Mouse (Mus musculus): ENCODE measurements around the gene Esrrg. TPM values are rescaled to one million over a fixed set of nuclear protein-coding genes. Genes with fewer than 3 reads are reported as not detected.

Gene Esrrg
- total and polyA plus RNA-seq, 3 experiments: 0.05 TPM; not detected in 2

GRCm38 (mm10) chr1:187799300-187799699 is 190.7 kb downstream of the Esrrg start:
- H3K4me3 ChIP-seq (ENCODE audit: low read depth, low read length): no peak overlapping the region
- H3K36me3 ChIP-seq (replicated peaks): no peaks in the 10 kb centered on the region
- ATAC-seq (ENCODE audit: extremely low read depth, insufficient number of reproducible peaks, low FRiP score, poor library complexity, severe bottlenecking): no peak
- TF ChIP-seq TAL1 (conservative IDR thresholded peaks at IDR 0.05; ENCODE audit: low read depth, low read length) (no peak), GATA1 (IDR thresholded peaks at IDR 0.05; ENCODE audit: borderline replicate concordance, low read length) (no peak), POLR2AphosphoS5 (IDR thresholded peaks at IDR 0.05; ENCODE audit: insufficient replicate concordance, low read depth, low read length) (no peak), CTCF (IDR thresholded peaks at IDR 0.05; ENCODE audit: low read depth, low read length) (no peak), GATA2 (IDR thresholded peaks at IDR 0.05; ENCODE audit: borderline replicate concordance, low read depth, low read length) (no peak)
- no peak for DNase-seq (ENCODE audit: low spot score)
- peaks cover 63% of the 10 kb centered on the region for H3K9me3 ChIP-seq (replicated peaks)
- no peaks in the 10 kb centered on the region for H3K4me1 ChIP-seq (ENCODE audit: insufficient read depth, low read depth, low read length)
- H3K27me3 ChIP-seq (ENCODE audit: insufficient read depth, low read length): no peaks in the 10 kb centered on the region

- Histone ChIP-seq H3K4me3 (ENCODE audit: low read depth, low read length) (no peak overlapping the region), H3K27me3 (ENCODE audit: insufficient read depth, low read length) (no peaks in the 10 kb centered on the region), H3K9me3 (replicated peaks) (peaks cover 62% of the 10 kb centered on the region), H3K36me3 (replicated peaks) (no peaks in the 10 kb centered on the region), H3K4me1 (ENCODE audit: insufficient read depth, low read depth, low read length) (no peaks in the 10 kb centered on the region)
- ATAC-seq (ENCODE audit: extremely low read depth, insufficient number of reproducible peaks, low FRiP score, poor library complexity, severe bottlenecking) (no peak), DNase-seq (ENCODE audit: low spot score) (no peak)
- TF ChIP-seq GATA2 (IDR thresholded peaks at IDR 0.05; ENCODE audit: borderline replicate concordance, low read depth, low read length): no peak
- no peak for TF ChIP-seq POLR2AphosphoS5 (IDR thresholded peaks at IDR 0.05; ENCODE audit: insufficient replicate concordance, low read depth, low read length)
- no peak for TF ChIP-seq CTCF (IDR thresholded peaks at IDR 0.05; ENCODE audit: low read depth, low read length)
- TF ChIP-seq GATA1 (IDR thresholded peaks at IDR 0.05; ENCODE audit: borderline replicate concordance, low read length): no peak
- TF ChIP-seq TAL1 (conservative IDR thresholded peaks at IDR 0.05; ENCODE audit: low read depth, low read length): no peak
Observed at GRCm38 (mm10) chr1:187800761-187801160, 192.2 kb downstream of the Esrrg start.

GRCm38 (mm10) chr1:187803566-187803965 is 195.0 kb downstream of the Esrrg start:
- DNase-seq (ENCODE audit: low spot score) (no peak), ATAC-seq (ENCODE audit: extremely low read depth, insufficient number of reproducible peaks, low FRiP score, poor library complexity, severe bottlenecking) (no peak)
- Histone ChIP-seq H3K4me1 (ENCODE audit: insufficient read depth, low read depth, low read length) (no peaks in the 10 kb centered on the region), H3K27me3 (ENCODE audit: insufficient read depth, low read length) (no peaks in the 10 kb centered on the region), H3K36me3 (replicated peaks) (no peaks in the 10 kb centered on the region), H3K4me3 (ENCODE audit: low read depth, low read length) (no peak overlapping the region), H3K9me3 (replicated peaks) (peaks cover 63% of the 10 kb centered on the region)
- TF ChIP-seq TAL1 (conservative IDR thresholded peaks at IDR 0.05; ENCODE audit: low read depth, low read length) (no peak), POLR2AphosphoS5 (IDR thresholded peaks at IDR 0.05; ENCODE audit: insufficient replicate concordance, low read depth, low read length) (no peak), CTCF (IDR thresholded peaks at IDR 0.05; ENCODE audit: low read depth, low read length) (no peak), GATA2 (IDR thresholded peaks at IDR 0.05; ENCODE audit: borderline replicate concordance, low read depth, low read length) (no peak), GATA1 (IDR thresholded peaks at IDR 0.05; ENCODE audit: borderline replicate concordance, low read length) (no peak)

DNA sequence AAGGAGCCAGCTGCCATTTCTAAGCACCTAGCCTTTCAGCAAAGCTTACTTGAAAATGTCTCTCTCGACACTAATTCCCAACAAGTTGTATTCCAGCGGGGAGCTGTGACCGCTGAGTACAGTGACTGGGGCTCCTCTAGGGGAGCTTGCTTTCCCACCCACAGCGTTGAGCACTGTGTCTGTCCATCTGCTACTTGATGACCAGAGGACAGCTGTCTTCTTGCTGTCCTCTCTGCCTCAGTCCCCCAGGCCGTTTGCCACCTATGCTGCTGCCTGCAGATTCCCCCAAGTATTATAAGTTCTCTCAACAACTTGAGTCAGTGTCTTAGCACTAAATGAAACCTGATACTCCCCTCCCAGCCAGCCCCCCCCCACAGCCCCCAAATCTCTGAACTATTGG is 195.4 kb downstream of the Esrrg start:
- ATAC-seq (ENCODE audit: extremely low read depth, insufficient number of reproducible peaks, low FRiP score, poor library complexity, severe bottlenecking) (no peak), DNase-seq (ENCODE audit: low spot score) (no peak)
- no peaks in the 10 kb centered on the region for H3K4me1 ChIP-seq (ENCODE audit: insufficient read depth, low read depth, low read length)
- TF ChIP-seq POLR2AphosphoS5 (IDR thresholded peaks at IDR 0.05; ENCODE audit: insufficient replicate concordance, low read depth, low read length): no peak
- TF ChIP-seq GATA1 (IDR thresholded peaks at IDR 0.05; ENCODE audit: borderline replicate concordance, low read length): no peak
- TF ChIP-seq CTCF (IDR thresholded peaks at IDR 0.05; ENCODE audit: low read depth, low read length): no peak
- TF ChIP-seq GATA2 (IDR thresholded peaks at IDR 0.05; ENCODE audit: borderline replicate concordance, low read depth, low read length): no peak
- TF ChIP-seq TAL1 (conservative IDR thresholded peaks at IDR 0.05; ENCODE audit: low read depth, low read length): no peak
- no peaks in the 10 kb centered on the region for H3K36me3 ChIP-seq (replicated peaks)
- no peaks in the 10 kb centered on the region for H3K27me3 ChIP-seq (ENCODE audit: insufficient read depth, low read length)
- no peak overlapping the region for H3K4me3 ChIP-seq (ENCODE audit: low read depth, low read length)
- H3K9me3 ChIP-seq (replicated peaks): peaks cover 63% of the 10 kb centered on the region

GRCm38 (mm10) chr1:187805001-187805400 is 196.4 kb downstream of the Esrrg start:
- Histone ChIP-seq H3K9me3 (replicated peaks) (peaks cover 66% of the 10 kb centered on the region), H3K36me3 (replicated peaks) (no peaks in the 10 kb centered on the region), H3K27me3 (ENCODE audit: insufficient read depth, low read length) (no peaks in the 10 kb centered on the region), H3K4me1 (ENCODE audit: insufficient read depth, low read depth, low read length) (no peaks in the 10 kb centered on the region), H3K4me3 (ENCODE audit: low read depth, low read length) (no peak overlapping the region)
- ATAC-seq (ENCODE audit: extremely low read depth, insufficient number of reproducible peaks, low FRiP score, poor library complexity, severe bottlenecking) (no peak), DNase-seq (ENCODE audit: low spot score) (no peak)
- TF ChIP-seq TAL1 (conservative IDR thresholded peaks at IDR 0.05; ENCODE audit: low read depth, low read length) (no peak), GATA2 (IDR thresholded peaks at IDR 0.05; ENCODE audit: borderline replicate concordance, low read depth, low read length) (no peak), GATA1 (IDR thresholded peaks at IDR 0.05; ENCODE audit: borderline replicate concordance, low read length) (no peak), POLR2AphosphoS5 (IDR thresholded peaks at IDR 0.05; ENCODE audit: insufficient replicate concordance, low read depth, low read length) (no peak), CTCF (IDR thresholded peaks at IDR 0.05; ENCODE audit: low read depth, low read length) (no peak)

DNA sequence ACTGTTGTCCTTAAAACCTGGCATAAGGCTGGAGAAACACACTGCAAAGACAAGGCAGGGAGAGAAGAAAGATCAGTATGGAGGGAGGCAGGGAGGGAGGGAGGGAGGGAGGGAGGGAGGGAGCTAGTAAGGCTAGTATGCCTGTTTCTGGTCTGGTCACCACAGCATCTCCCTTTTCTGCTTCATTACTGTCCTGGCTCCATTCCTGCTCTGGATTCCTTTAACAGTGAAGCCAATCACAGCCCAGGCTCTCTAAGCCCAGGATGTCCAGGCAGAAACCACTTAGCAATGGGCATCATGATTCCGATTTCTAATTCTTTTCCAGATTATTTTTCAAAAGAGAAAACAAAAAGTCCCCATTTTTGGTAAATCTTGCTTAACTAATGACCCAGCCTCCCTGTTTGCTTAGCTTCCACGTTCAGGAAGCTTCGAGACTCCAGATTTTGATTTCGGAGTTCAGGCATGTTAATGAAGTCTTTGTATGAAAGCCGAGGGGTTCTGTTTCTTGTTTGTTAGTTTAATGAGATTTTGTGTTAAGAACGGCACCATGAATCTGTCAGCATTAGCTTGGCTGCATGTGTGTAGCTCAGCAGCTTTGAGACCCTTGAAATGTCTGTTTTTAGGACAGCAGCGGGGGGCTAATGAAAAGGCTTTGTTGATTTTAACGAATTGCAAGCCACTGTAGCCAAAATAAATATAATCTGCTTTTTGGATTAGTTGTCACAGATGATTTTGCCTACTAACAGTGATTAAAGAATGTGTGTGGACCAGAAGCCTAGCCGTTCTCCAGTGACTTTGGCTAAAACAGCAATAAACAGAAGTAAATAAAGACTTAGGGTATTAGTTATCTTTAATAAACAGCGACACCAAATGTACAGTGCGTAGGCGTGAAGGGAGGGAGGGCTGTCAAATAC is 199.1 kb downstream of the Esrrg start:
- Histone ChIP-seq H3K36me3 (replicated peaks) (no peaks in the 10 kb centered on the region), H3K27me3 (ENCODE audit: insufficient read depth, low read length) (no peaks in the 10 kb centered on the region), H3K4me3 (ENCODE audit: low read depth, low read length) (no peak overlapping the region), H3K9me3 (replicated peaks) (peaks cover 46% of the 10 kb centered on the region), H3K4me1 (ENCODE audit: insufficient read depth, low read depth, low read length) (no peaks in the 10 kb centered on the region)
- DNase-seq (ENCODE audit: low spot score) (no peak), ATAC-seq (ENCODE audit: extremely low read depth, insufficient number of reproducible peaks, low FRiP score, poor library complexity, severe bottlenecking) (no peak)
- no peak for TF ChIP-seq POLR2AphosphoS5 (IDR thresholded peaks at IDR 0.05; ENCODE audit: insufficient replicate concordance, low read depth, low read length)
- no peak for TF ChIP-seq TAL1 (conservative IDR thresholded peaks at IDR 0.05; ENCODE audit: low read depth, low read length)
- no peak for TF ChIP-seq GATA2 (IDR thresholded peaks at IDR 0.05; ENCODE audit: borderline replicate concordance, low read depth, low read length)
- no peak for TF ChIP-seq CTCF (IDR thresholded peaks at IDR 0.05; ENCODE audit: low read depth, low read length)
- TF ChIP-seq GATA1 (IDR thresholded peaks at IDR 0.05; ENCODE audit: borderline replicate concordance, low read length): no peak
